Mouse (Mus musculus) forebrain, embryonic 14.5 days (tissue): Measurements from ENCODE around the gene Edil3. TPM values are rescaled to one million over a fixed set of nuclear protein-coding genes. Genes with fewer than 3 reads are reported as not detected.
A peak's percentile ranks its signal among the peaks of the same experiment; 100 is the strongest.

Experiments used
- ATAC-seq: fragments of 200-750 bp; cut with Nextera tagmentation; 2 replicates; pipeline ENCODE4 v1.8.0; 2017; ENCODE audit warnings: mild to moderate bottlenecking, moderate library complexity
- DNase-seq: peaks from one replicate; pipeline ENCODE4 v3.0.0-alpha.2; 2015; ENCODE audit warnings: low spot score
- H3K27ac ChIP-seq: fragments of 300-500 bp; sonication (generic); 2 replicates; pipeline ENCODE4 v1.5.1; 2014; ENCODE audit warnings: low read depth, mild to moderate bottlenecking, control low read depth, low read length, moderate library complexity
- H3K27me3 ChIP-seq: fragments of 300-500 bp; sonication (generic); replicated peaks from 2 replicates; pipeline ENCODE4 v1.6.1; 2014; ENCODE audit warnings: low read length, control low read depth, mixed read lengths; ENCODE audit not compliant: control insufficient read depth, insufficient read depth
- H3K36me3 ChIP-seq: fragments of 300-500 bp; sonication (generic); 2 replicates; pipeline ENCODE4 v1.6.1; 2014; ENCODE audit warnings: low read length, control low read depth; ENCODE audit not compliant: control insufficient read depth, insufficient read depth
- H3K4me1 ChIP-seq: fragments of 300-500 bp; sonication (generic); 2 replicates; pipeline ENCODE4 v1.6.1; 2014; ENCODE audit warnings: antibody characterized with exemption, low read length, control low read depth; ENCODE audit not compliant: control insufficient read depth, insufficient read depth
- H3K4me2 ChIP-seq: fragments of 300-500 bp; sonication (generic); 2 replicates; pipeline ENCODE4 v1.6.1; 2014; ENCODE audit warnings: mild to moderate bottlenecking, control low read depth, low read length
- H3K4me3 ChIP-seq: fragments of 300-500 bp; sonication (generic); 2 replicates; pipeline ENCODE4 v1.5.1; 2014; ENCODE audit warnings: low read depth, low read length, control low read depth
- H3K9ac ChIP-seq: fragments of 300-500 bp; sonication (generic); 2 replicates; pipeline ENCODE4 v1.6.1; 2014; ENCODE audit warnings: mild to moderate bottlenecking, low read length, control low read depth, moderate library complexity
- H3K9me3 ChIP-seq: fragments of 300-500 bp; sonication (generic); replicated peaks from 2 replicates; pipeline ENCODE4 v1.6.1; 2016; ENCODE audit warnings: low read length, control low read depth, mixed read lengths; ENCODE audit not compliant: control insufficient read depth
- WGBS: fragments of 180-500 bp; shearing (Covaris S2); extraction: QIAGEN DNeasy Blood & Tissue Kit; methylation state at CpG from one replicate; pipeline ENCODE4 v1.1.7; 2014; 5-methylcytosine and 5-hydroxymethylcytosine counted together
- polyA plus RNA-seq: library from polyadenylated mRNA; unstranded; fragments of >200 nt; fragmentation: Nextera tagmentation; extraction: Ambion mirVana; gene quantifications from 2 replicates; pipeline ENCODE4 v1.2.1, GENCODE M21; 2014

The Edil3 gene
- polyA plus RNA-seq, 1 experiment from 2014 or later: 38.5 TPM

DNA sequence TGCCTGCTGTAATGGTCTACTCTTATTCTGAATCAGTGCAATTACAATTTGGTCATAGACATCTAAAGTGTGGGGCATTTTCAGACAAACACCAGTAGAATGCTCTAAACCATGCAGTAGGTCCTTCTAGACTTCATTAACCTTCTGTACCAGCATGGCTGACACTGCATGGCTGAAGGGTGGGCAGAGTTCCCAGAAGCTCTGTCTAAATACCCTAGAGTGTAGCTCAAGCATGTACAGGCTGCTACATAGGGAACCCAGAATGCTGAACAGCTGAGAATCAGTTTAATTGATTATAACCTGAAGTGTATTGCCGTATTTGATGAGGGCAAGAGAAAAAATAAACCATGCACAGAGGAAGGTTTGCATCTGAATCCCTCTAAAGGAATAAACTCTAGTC lies 86.1 kb downstream of the Edil3 start:
- ATAC-seq: no peak

DNA sequence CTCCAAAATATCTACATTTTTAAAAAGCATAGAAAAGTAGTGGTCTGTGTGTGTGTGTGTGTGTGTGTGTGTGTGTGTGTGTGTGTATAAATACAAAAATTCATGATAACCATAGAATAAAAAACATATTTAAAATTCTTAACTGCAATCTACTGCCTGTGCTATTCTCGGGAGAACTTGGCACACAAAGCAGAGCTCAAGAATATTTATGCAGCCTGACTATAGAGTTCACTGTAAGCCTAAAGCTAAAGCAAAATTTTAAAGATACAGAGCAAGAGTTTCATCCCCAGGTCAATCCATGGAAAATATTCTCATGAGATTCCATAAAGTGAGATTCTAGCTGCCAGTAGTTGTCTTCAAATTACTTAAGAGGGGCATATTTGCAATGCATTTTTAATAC lies 86.9 kb downstream of the Edil3 start:
- WGBS: 60% methylated on average over 1 of the region's 1 CpGs
- Histone ChIP-seq H3K9ac (no peak overlapping the region), H3K27ac (no peak overlapping the region), H3K4me2 (no peak overlapping the region), H3K9me3 (no peaks in the 10 kb centered on the region), H3K36me3 (no peaks in the 10 kb centered on the region), H3K4me3 (no peak overlapping the region), H3K27me3 (no peaks in the 10 kb centered on the region), H3K4me1 (no peaks in the 10 kb centered on the region)
- ATAC-seq (no peak), DNase-seq (no peak)

More for the DNA sequence above, 86.1 kb downstream of the Edil3 start:
- Histone ChIP-seq H3K27ac (no peak overlapping the region), H3K9me3 (no peaks in the 10 kb centered on the region), H3K4me3 (no peak overlapping the region), H3K4me2 (no peak overlapping the region), H3K27me3 (no peaks in the 10 kb centered on the region), H3K9ac (no peak overlapping the region), H3K4me1 (no peaks in the 10 kb centered on the region), H3K36me3 (no peaks in the 10 kb centered on the region)
- DNase-seq: peak; percentile 8
- WGBS: 75% methylated on average over 1 of the region's 1 CpGs

DNA sequence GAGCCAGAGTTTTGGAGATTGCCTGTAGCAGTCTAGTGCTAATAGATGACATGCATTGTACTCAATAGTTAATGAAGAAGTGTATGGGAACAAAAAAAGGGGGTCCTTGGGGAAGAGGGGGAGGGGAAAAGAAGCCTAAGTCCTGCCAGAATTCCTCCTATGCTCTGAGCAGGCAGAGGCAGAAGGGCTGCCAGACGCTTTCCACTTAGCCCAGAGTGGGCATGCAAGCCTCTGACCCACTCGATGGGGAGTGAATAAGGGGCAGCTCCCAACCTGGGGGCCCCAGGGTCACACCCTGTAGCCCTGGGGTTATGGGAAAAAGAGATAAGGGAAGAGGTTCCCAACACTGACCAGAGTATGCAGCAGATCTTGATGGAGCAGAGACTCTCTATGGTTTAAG lies 95.2 kb downstream of the Edil3 start:
- WGBS: 45% methylated on average over 2 of the region's 2 CpGs
- Histone ChIP-seq H3K9me3 (no peaks in the 10 kb centered on the region), H3K36me3 (no peaks in the 10 kb centered on the region), H3K4me3 (no peak overlapping the region), H3K4me1 (no peaks in the 10 kb centered on the region), H3K27me3 (no peaks in the 10 kb centered on the region), H3K4me2 (no peak overlapping the region), H3K9ac (no peak overlapping the region), H3K27ac (no peak overlapping the region)
- DNase-seq (no peak), ATAC-seq (no peak)

DNA sequence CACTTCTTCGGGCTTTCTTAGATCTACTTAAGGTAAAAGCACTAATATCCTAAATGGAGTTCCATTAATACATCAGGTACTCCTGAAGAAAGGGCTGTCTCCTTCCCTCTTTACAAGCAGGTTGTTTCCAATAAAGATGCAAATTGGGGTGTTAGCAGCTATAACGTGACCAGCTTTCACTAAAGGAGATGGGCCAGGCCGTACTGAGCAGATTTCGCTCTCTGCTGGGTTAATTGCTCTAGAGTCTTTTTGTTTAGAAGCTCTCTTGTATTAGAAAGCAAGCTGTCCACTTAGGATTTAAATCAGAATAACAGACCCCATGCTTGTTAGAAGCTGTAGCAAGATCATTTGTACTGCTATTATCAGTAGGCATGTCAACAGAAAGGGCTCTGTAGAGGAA lies 108.4 kb downstream of the Edil3 start:
- no peaks in the 10 kb centered on the region for H3K27me3 ChIP-seq
- no peak overlapping the region for H3K4me3 ChIP-seq
- H3K9ac ChIP-seq: no peak overlapping the region
- H3K36me3 ChIP-seq: no peaks in the 10 kb centered on the region
- H3K9me3 ChIP-seq: no peaks in the 10 kb centered on the region
- H3K4me2 ChIP-seq: no peak overlapping the region
- H3K27ac ChIP-seq: 0 out of 2 replicates have a peak overlapping the region, but pooled peaks have one; percentile 21
- DNase-seq: peak; percentile 46
- ATAC-seq: peak; percentile 63
- WGBS: 5% methylated on average over 4 of the region's 4 CpGs
- peaks cover 5% of the 10 kb centered on the region; the same call in 1 of the 2 replicates for H3K4me1 ChIP-seq

DNA sequence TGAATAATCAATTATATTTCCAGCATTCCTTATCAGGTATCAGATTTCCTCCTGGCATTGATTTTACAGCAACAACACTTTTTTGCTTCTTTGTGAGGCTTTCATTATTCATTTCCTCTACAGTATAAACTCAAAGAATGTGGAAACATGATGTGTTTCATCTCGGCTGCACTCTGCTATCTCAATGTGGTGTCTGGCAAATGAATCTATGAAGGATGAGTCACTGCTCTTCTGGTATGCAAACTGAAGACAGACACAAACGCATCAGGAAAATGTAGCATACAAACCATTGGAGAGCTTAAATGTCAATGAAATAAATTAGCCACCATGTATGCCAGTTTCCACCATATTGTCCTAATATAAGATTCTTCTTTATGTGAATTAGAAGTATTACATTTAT lies 117.3 kb downstream of the Edil3 start:
- H3K9ac ChIP-seq: no peak overlapping the region
- no peak overlapping the region for H3K27ac ChIP-seq
- DNase-seq: no peak
- H3K4me1 ChIP-seq: no peaks in the 10 kb centered on the region
- 85% methylated on average over 2 of the region's 2 CpGs for WGBS
- no peaks in the 10 kb centered on the region for H3K36me3 ChIP-seq
- no peak overlapping the region for H3K4me3 ChIP-seq
- no peak overlapping the region for H3K4me2 ChIP-seq
- no peaks in the 10 kb centered on the region for H3K27me3 ChIP-seq
- no peaks in the 10 kb centered on the region for H3K9me3 ChIP-seq
- ATAC-seq: no peak

DNA sequence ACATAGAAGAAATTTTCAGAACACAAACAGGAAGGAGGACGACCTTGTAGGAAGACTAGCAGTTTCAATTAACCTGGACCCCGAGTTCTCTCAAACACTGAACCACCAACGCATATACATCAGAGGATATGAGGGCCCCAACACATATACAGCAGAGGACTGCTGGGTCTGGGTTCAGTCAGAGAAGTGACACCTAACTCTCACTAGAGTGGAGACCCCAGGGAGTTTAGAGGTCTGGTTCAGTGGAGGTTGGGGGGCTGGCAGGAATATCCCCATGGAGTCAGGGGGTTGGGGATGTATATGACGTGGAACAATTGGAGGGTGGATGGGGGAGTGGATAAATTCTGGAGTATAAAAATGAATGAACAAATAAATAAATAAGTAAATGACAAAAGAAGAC lies 151.1 kb downstream of the Edil3 start:
- Histone ChIP-seq H3K9ac (no peak overlapping the region), H3K9me3 (no peaks in the 10 kb centered on the region), H3K27me3 (no peaks in the 10 kb centered on the region), H3K4me2 (no peak overlapping the region), H3K4me3 (no peak overlapping the region), H3K27ac (no peak overlapping the region), H3K4me1 (no peaks in the 10 kb centered on the region), H3K36me3 (no peaks in the 10 kb centered on the region)
- WGBS: 81% methylated on average over 4 of the region's 4 CpGs
- no peak for ATAC-seq
- DNase-seq: no peak

DNA sequence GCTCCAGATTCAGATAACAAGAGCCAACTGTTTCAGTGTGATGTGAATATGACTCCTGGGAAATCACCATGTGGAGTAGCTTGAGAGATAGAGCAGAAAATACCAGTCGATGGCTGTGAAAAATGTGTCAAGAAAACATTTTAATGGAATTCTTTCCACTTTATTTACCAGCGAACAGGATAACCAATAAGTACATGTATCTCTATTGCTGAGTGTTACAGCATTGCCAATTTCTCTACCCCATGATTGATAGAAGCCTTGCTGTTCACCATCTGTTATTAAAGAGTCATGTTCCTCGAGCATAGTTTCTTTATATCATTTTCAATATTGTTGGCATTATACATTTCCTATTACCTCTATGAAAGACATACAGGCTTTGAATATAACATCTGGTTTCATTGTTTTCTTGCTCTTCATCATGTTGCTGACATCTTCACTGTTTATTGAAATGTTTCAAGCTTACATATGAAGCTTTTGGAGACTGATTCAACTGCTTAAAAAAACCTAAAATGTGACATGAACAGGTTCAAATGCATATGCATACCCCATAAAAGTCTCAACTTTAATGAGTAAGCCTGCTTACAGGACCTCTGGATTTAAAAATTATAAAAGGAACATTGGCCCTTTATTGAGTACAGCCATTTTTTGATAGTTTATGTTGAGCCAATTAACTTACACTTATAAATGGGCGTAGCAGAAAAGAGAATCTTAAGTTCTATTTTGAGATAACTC lies 186.6 kb downstream of the Edil3 start:
- ATAC-seq (peak; percentile 78; the same call in 1 of the 2 replicates), DNase-seq (peak; percentile 65)
- no peak overlapping the region for H3K4me3 ChIP-seq
- no peaks in the 10 kb centered on the region for H3K4me1 ChIP-seq
- no peaks in the 10 kb centered on the region for H3K36me3 ChIP-seq
- H3K9me3 ChIP-seq: no peaks in the 10 kb centered on the region
- H3K27ac ChIP-seq: no peak overlapping the region
- H3K4me2 ChIP-seq: no peak overlapping the region
- no peak overlapping the region for H3K9ac ChIP-seq
- 82% methylated on average over 4 of the region's 4 CpGs for WGBS
- no peaks in the 10 kb centered on the region for H3K27me3 ChIP-seq

DNA sequence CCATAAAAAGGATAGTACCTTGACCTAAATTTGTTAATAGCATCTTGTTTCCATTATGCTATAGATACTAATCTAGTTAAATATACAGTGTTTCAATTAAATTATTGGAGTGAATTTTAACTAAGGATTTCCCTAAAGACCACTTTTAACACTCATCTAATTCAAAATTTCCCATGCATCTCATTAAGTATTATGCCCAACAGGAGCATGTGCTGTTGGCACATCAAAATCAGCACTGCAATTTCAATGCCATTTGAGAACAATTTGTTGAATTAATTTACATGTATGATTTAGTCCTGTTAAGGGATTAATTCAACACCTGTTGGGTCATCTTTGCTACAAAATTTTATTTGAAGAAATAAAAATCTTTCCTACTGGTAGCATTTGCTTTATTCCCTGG lies 191.2 kb downstream of the Edil3 start:
- ATAC-seq (peak; percentile 51; the same call in 1 of the 2 replicates), DNase-seq (peak; percentile 41)
- Histone ChIP-seq H3K4me3 (no peak overlapping the region), H3K27me3 (no peaks in the 10 kb centered on the region), H3K36me3 (no peaks in the 10 kb centered on the region), H3K27ac (no peak overlapping the region), H3K9me3 (no peaks in the 10 kb centered on the region), H3K4me1 (no peaks in the 10 kb centered on the region), H3K4me2 (no peak overlapping the region), H3K9ac (no peak overlapping the region)

DNA sequence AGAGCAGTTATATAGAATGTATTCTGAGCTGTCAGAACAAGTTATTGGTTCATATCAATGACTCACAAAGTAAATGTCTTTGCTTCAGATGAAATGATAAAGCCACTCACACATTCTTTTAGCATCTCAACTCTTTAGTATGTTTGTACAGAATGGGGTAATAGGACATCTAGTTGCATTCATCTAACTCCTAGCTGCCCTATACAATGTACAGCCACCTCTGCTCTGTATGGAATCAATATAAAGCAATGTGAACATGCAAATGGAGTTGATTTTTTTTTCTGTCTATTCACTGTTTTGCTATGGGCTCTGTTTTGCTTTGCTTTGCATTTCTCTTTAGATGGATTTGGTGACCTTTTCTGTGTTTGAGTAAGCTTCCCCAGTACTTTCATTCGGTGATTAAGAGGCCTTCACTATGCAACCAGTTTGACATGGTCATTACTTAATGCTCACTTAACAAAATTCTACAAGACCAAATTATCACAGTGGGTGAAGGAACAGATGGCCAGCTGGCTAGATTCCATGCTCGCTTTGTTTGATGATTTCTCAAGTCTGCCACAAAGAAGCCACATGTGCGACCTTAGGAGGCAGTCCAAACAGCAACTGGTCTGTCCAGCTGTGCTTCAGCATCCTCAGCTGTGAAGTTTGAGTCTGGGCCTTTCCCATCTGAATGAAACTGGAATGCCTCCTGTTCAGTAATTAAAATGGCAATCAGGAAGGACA lies 208.7 kb downstream of the Edil3 start:
- H3K36me3 ChIP-seq: no peaks in the 10 kb centered on the region
- 0 out of 2 replicates have a peak overlapping the region, but pooled peaks have one; percentile 14 for H3K27ac ChIP-seq
- no peaks in the 10 kb centered on the region for H3K4me1 ChIP-seq
- ATAC-seq (peak; percentile 86), DNase-seq (peak; percentile 71)
- no peak overlapping the region for H3K4me2 ChIP-seq
- H3K27me3 ChIP-seq: no peaks in the 10 kb centered on the region
- no peak overlapping the region for H3K9ac ChIP-seq
- no peaks in the 10 kb centered on the region; the same call in 1 of the 2 replicates for H3K9me3 ChIP-seq
- no peak overlapping the region for H3K4me3 ChIP-seq
- 27% methylated on average over 3 of the region's 3 CpGs for WGBS
